ENCODE assay signal across 9 mouse cellular contexts in the genomic region with DNA sequence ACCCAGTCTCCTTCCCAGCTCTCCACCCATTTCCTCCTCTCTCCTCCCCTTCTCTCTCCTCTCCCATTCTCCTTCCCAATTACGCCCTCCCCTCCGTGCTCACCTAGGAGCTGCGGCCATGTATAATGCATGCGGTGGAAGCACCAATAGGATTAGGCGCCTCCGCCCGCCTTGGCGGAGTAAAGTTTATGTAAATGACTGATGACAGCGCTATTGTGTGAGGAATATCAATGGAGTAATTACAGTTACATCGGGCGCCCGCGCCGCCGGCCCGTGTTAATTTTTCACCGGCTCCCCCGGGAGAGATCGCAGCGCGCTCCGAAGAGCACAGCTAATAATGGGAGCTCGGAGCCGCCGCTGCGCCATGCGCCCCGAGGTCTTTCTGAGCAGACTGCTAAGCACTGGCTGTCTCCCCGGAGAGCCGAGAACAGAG. TPM values are rescaled to one million over a fixed set of nuclear protein-coding genes. Genes with fewer than 3 reads are reported as not detected.
A peak's percentile ranks its signal among the peaks of the same experiment; 100 is the strongest.
DNase-seq lines count a peak whose midpoint lies in the region; ATAC-seq and TF ChIP-seq lines count a peak whose summit lies in the region.
"Had no signal": no experiment of that assay in that cellular context is flagged by ENCODE, and none has a peak within 500 bp of the region (broad histone marks: within the 10 kb centered on the region; RNA-seq: fewer than 3 reads in every experiment).

No protein-coding gene starts in this region.

- DNase-seq in adrenal gland, postnatal 14 days = peak; percentile 46
- no peak for DNase-seq in adrenal gland, adult 8-10 months
- DNase-seq in cerebellum, adult 2 months = peak; percentile 44 to 52
- DNase-seq in frontal cortex, adult 2 months (ENCODE audit: extremely low spot score in 1 of 2, low spot score in 1 of 2) = peak; percentile 21 to 70
- peak; percentile 44 to 45 for DNase-seq in layer of hippocampus, adult 2 months (ENCODE audit: low spot score in 2 of 2)
- DNase-seq in lung, postnatal 0 days (ENCODE audit: low spot score) = peak; percentile 38
- DNase-seq in telencephalon, adult 2 months (ENCODE audit: low read depth, low spot score) = peak; percentile 53
- no peak for DNase-seq in adipocyte (ENCODE audit: low spot score)

- H3K4me2 ChIP-seq in lung, postnatal 0 days (replicated peaks; ENCODE audit: low read depth, low read length) = peak overlapping the region; percentile 44

- whole genome bisulfite sequencing in cerebellum, adult 2 months = 1% methylated on average over 30 of the region's 30 CpGs
- WGBS in lung, postnatal 0 days = under 1% methylated on average over 30 of the region's 30 CpGs

- H3K4me3 ChIP-seq in cerebellum, adult 2 months (replicated peaks; ENCODE audit: insufficient read depth, low read depth, low read length) = peak overlapping the region; percentile 50
- peak overlapping the region; percentile 49 for H3K4me3 ChIP-seq in layer of hippocampus, adult 2 months
- peak overlapping the region; percentile 16 for H3K4me3 ChIP-seq in lung, postnatal 0 days (ENCODE audit: low read depth, low read length)

- H3K4me1 ChIP-seq in cerebellum, adult 2 months (ENCODE audit: control insufficient read depth, insufficient read depth, low read length) = 0 out of 2 replicates have a peak, but pooled peaks cover 3% of the 10 kb centered on the region
- H3K4me1 ChIP-seq in lung, postnatal 0 days (ENCODE audit: insufficient read depth, low read depth, low read length) = no peaks in the 10 kb centered on the region; the same call in 1 of the 2 replicates

- no peak for TF ChIP-seq CTCF in cerebellum, adult 2 months (IDR thresholded peaks at IDR 0.05; ENCODE audit: borderline replicate concordance, insufficient read depth, low read depth, low read length)
- 0 out of 2 replicates have a peak, but pooled peaks have one; percentile 5 for TF ChIP-seq CTCF in layer of hippocampus, adult 2 months (conservative IDR thresholded peaks at IDR 0.05)
- no peak for TF ChIP-seq CTCF in lung, postnatal 0 days (IDR thresholded peaks at IDR 0.05)

- no peak for TF ChIP-seq EP300 in lung, postnatal 0 days (IDR thresholded peaks at IDR 0.05)

- no peaks in the 10 kb centered on the region for H3K9me3 ChIP-seq in lung, postnatal 0 days (ENCODE audit: low read length)

- no peak for TF ChIP-seq POLR2A in cerebellum, adult 2 months (IDR thresholded peaks at IDR 0.05; ENCODE audit: borderline replicate concordance, insufficient read depth, low read length)

- no peak overlapping the region for H3K9ac ChIP-seq in lung, postnatal 0 days (replicated peaks; ENCODE audit: low read depth)

- no peaks in the 10 kb centered on the region for H3K27me3 ChIP-seq in cerebellum, adult 2 months (ENCODE audit: control insufficient read depth, insufficient read depth, low read length)
- peaks cover 38% of the 10 kb centered on the region for H3K27me3 ChIP-seq in lung, postnatal 0 days (replicated peaks; ENCODE audit: insufficient read depth, low read length)

- no peaks in the 10 kb centered on the region for H3K36me3 ChIP-seq in lung, postnatal 0 days (ENCODE audit: insufficient read depth, low read length)

- no peak overlapping the region for H3K27ac ChIP-seq in cerebellum, adult 2 months (ENCODE audit: insufficient read depth, low read length)
- peak overlapping the region; percentile 59 for H3K27ac ChIP-seq in layer of hippocampus, adult 2 months
- H3K27ac ChIP-seq in lung, postnatal 0 days (ENCODE audit: low read length) = no peak overlapping the region

- peak; percentile 40; the same call in 1 of the 2 replicates for ATAC-seq in lung, postnatal 0 days

RNA-seq across cellular contexts. Expression of gene Lmx1b, which starts 23.9 kb away (rescaled TPM):
- not detected in 2 replicates for total RNA-seq in adrenal gland, postnatal 14 days (2021)
- under 1 TPM in 1 of 4 experiments, not detected in 3; 0.17 TPM for total RNA-seq in adrenal gland, adult 8-10 months (2022)
- polyA plus RNA-seq in cerebellum, adult 2 months (2012; rRNA removed) = 0.84 and 0.93 TPM in 2 replicates
- 0.36 and 0.38 TPM in 2 replicates for polyA plus RNA-seq in frontal cortex, adult 2 months (2012; rRNA removed)
- under 1 TPM; 0.10 to 0.41 TPM for total RNA-seq in layer of hippocampus, adult 2 months (2021)
- not detected in 2 replicates for polyA plus RNA-seq in lung, postnatal 0 days (2015; fragmentation: Nextera tagmentation; extraction: Ambion mirVana)
- polyA plus RNA-seq: gonadal fat pad, adult 2 months had no signal

Comparison
In these comparisons a context has a peak if more than half of its experiments do, and no peak if none do; other contexts are left out.
1. DNase-seq: peak in adrenal gland, postnatal 14 days (single experiment), cerebellum, adult 2 months (2 of 2), frontal cortex, adult 2 months (2 of 2), layer of hippocampus, adult 2 months (2 of 2), lung, postnatal 0 days (single experiment) and telencephalon, adult 2 months (single experiment); none in adrenal gland, adult 8-10 months (single experiment) and adipocyte (single experiment).
2. Peak in every context shown above with its lines, with median percentiles within 50 percentile points of each other: H3K4me3 ChIP-seq.